Mouse (Mus musculus): ENCODE measurements around the gene Cdc73.
"Not testable (repeated sequence)": the region's sequence is repeated elsewhere in the genome, so short reads cannot be mapped to it uniquely, and the experiment has no call there.

The Cdc73 gene

GRCm38 (mm10) chr1:143675734-143676361, 26.8 kb downstream of the Cdc73 start:
- DNase-seq (ENCODE audit: low read depth, low spot score): no peak

GRCm38 (mm10) chr1:143664786-143665185, 37.9 kb downstream of the Cdc73 start:
- DNase-seq (ENCODE audit: low read depth, low spot score): not testable (repeated sequence)

- no peak for DNase-seq (ENCODE audit: low read depth, low spot score)
Measured at GRCm38 (mm10) chr1:143663197-143663596, 39.5 kb downstream of the Cdc73 start.

- peak; percentile 35 for DNase-seq (ENCODE audit: low read depth, low spot score)
Measured at GRCm38 (mm10) chr1:143653646-143654045, 49.0 kb downstream of the Cdc73 start.

GRCm38 (mm10) chr1:143650317-143650716, 52.4 kb downstream of the Cdc73 start:
- DNase-seq (ENCODE audit: low read depth, low spot score): no peak

- DNase-seq (ENCODE audit: low read depth, low spot score): no peak
Measured at GRCm38 (mm10) chr1:143646219-143646618, 56.5 kb downstream of the Cdc73 start.

- DNase-seq (ENCODE audit: low read depth, low spot score): no peak
Measured at GRCm38 (mm10) chr1:143645386-143645785, 57.3 kb downstream of the Cdc73 start.

GRCm38 (mm10) chr1:143644221-143644620, 58.5 kb downstream of the Cdc73 start:
- peak; percentile 46 for DNase-seq (ENCODE audit: low read depth, low spot score)

- peak; percentile 28 for DNase-seq (ENCODE audit: low read depth, low spot score)
Measured at GRCm38 (mm10) chr1:143640650-143641407, 61.9 kb downstream of the Cdc73 start, which contains the start of gene B3galt2. B3galt2 (plus strand) TSS chr1:143640664.

- no peak for DNase-seq (ENCODE audit: low read depth, low spot score)
Measured at GRCm38 (mm10) chr1:143632854-143633587, 69.7 kb downstream of the Cdc73 start.

- no peak for DNase-seq (ENCODE audit: low read depth, low spot score)
Measured at GRCm38 (mm10) chr1:143632361-143632760, 70.3 kb downstream of the Cdc73 start.

- no peak for DNase-seq (ENCODE audit: low read depth, low spot score)
Measured at GRCm38 (mm10) chr1:143631337-143631736, 71.4 kb downstream of the Cdc73 start.

- DNase-seq (ENCODE audit: low read depth, low spot score): no peak
Measured at GRCm38 (mm10) chr1:143622634-143623033, 80.1 kb downstream of the Cdc73 start.

GRCm38 (mm10) chr1:143621930-143622329, 80.8 kb downstream of the Cdc73 start:
- no peak for DNase-seq (ENCODE audit: low read depth, low spot score)

GRCm38 (mm10) chr1:143619760-143620159, 82.9 kb downstream of the Cdc73 start:
- no peak for DNase-seq (ENCODE audit: low read depth, low spot score)

GRCm38 (mm10) chr1:143612901-143613300, 89.8 kb downstream of the Cdc73 start:
- DNase-seq (ENCODE audit: low read depth, low spot score): no peak

GRCm38 (mm10) chr1:143608911-143609310, 93.8 kb downstream of the Cdc73 start:
- DNase-seq (ENCODE audit: low read depth, low spot score): no peak

- DNase-seq (ENCODE audit: low read depth, low spot score): no peak
Measured at GRCm38 (mm10) chr1:143596864-143597263, 105.8 kb downstream of the Cdc73 start.

GRCm38 (mm10) chr1:143576824-143577543, 125.7 kb downstream of the Cdc73 start:
- no peak for DNase-seq (ENCODE audit: low read depth, low spot score)

- no peak for DNase-seq (ENCODE audit: low read depth, low spot score)
Measured at GRCm38 (mm10) chr1:143558235-143558634, 144.5 kb downstream of the Cdc73 start.

GRCm38 (mm10) chr1:143555533-143555932, 147.2 kb downstream of the Cdc73 start:
- no peak for DNase-seq (ENCODE audit: low read depth, low spot score)

GRCm38 (mm10) chr1:143554621-143555020, 148.1 kb downstream of the Cdc73 start:
- DNase-seq (ENCODE audit: low read depth, low spot score): no peak
